Mouse (Mus musculus) midbrain, embryonic 10.5 days (tissue): ENCODE results near the gene Nsmce1. TPM values are rescaled to one million over a fixed set of nuclear protein-coding genes. Genes with fewer than 3 reads are reported as not detected.

Experiments
- DNase-seq: peaks from one replicate; pipeline ENCODE4 v3.0.0-alpha.2; 2017; ENCODE audit warnings: low spot score
- H3K27ac ChIP-seq: fragments of 300-500 bp; sonication (generic); replicated peaks from 2 replicates; pipeline ENCODE4 v1.5.1; 2016; ENCODE audit warnings: mild to moderate bottlenecking
- H3K27me3 ChIP-seq: fragments of 300-500 bp; sonication (generic); 2 replicates; pipeline ENCODE4 v1.6.1; 2016; ENCODE audit warnings: low read depth, mild to moderate bottlenecking; ENCODE audit not compliant: poor library complexity, severe bottlenecking
- H3K36me3 ChIP-seq: fragments of 300-500 bp; sonication (generic); 2 replicates; pipeline ENCODE4 v1.6.1; 2016; ENCODE audit warnings: mild to moderate bottlenecking, moderate library complexity
- H3K4me1 ChIP-seq: fragments of 300-500 bp; sonication (generic); 2 replicates; pipeline ENCODE4 v1.6.1; 2016
- H3K4me3 ChIP-seq: fragments of 300-500 bp; sonication (generic); 2 replicates; pipeline ENCODE4 v1.5.1; 2016; ENCODE audit warnings: mild to moderate bottlenecking, moderate library complexity
- H3K9me3 ChIP-seq: fragments of 300-500 bp; sonication (generic); replicated peaks from 2 replicates; pipeline ENCODE4 v1.6.1; 2016; ENCODE audit warnings: mild to moderate bottlenecking
- WGBS: fragments of 180-500 bp; shearing (Covaris S2); methylation state at CpG from one replicate; pipeline ENCODE4 v1.1.7; 2016; 5-methylcytosine and 5-hydroxymethylcytosine counted together
- polyA plus RNA-seq: library from polyadenylated mRNA; unstranded; fragments of >200 nt; fragmentation: Nextera tagmentation; extraction: Ambion mirVana; gene quantifications from 2 replicates; pipeline ENCODE4 v1.2.1, GENCODE M21; 2016

The Nsmce1 gene
- polyA plus RNA-seq, 1 experiment from 2014 or later, result 129 TPM

- no peak overlapping the region for H3K4me3 ChIP-seq
- 0 out of 2 replicates have a peak, but pooled peaks cover 3% of the 10 kb centered on the region for H3K4me1 ChIP-seq
- WGBS, result 65% methylated on average over 2 of the region's 2 CpGs
- H3K9me3 ChIP-seq, result no peaks in the 10 kb centered on the region
- H3K36me3 ChIP-seq, result no peaks in the 10 kb centered on the region
- no peak overlapping the region for H3K27ac ChIP-seq
- no peak for DNase-seq
- H3K27me3 ChIP-seq, result no peaks in the 10 kb centered on the region
These were observed 69.5 kb downstream of the Nsmce1 start for GRCm38 (mm10) chr7:125421911-125422310.

GRCm38 (mm10) chr7:125420190-125420589 lies 71.2 kb downstream of the Nsmce1 start:
- Histone ChIP-seq H3K9me3 (no peaks in the 10 kb centered on the region), H3K4me3 (no peak overlapping the region), H3K27me3 (no peaks in the 10 kb centered on the region), H3K27ac (no peak overlapping the region), H3K36me3 (no peaks in the 10 kb centered on the region), H3K4me1 (0 out of 2 replicates have a peak, but pooled peaks cover 3% of the 10 kb centered on the region)
- peak; percentile 50 for DNase-seq
- WGBS, result 58% methylated on average over 2 of the region's 2 CpGs

GRCm38 (mm10) chr7:125418413-125418812 lies 73.0 kb downstream of the Nsmce1 start:
- 34% methylated on average over 3 of the region's 3 CpGs for WGBS
- Histone ChIP-seq H3K4me3 (no peak overlapping the region), H3K27me3 (no peaks in the 10 kb centered on the region), H3K4me1 (0 out of 2 replicates have a peak, but pooled peaks cover 3% of the 10 kb centered on the region), H3K36me3 (no peaks in the 10 kb centered on the region), H3K27ac (no peak overlapping the region), H3K9me3 (no peaks in the 10 kb centered on the region)
- no peak for DNase-seq

Other genes starting within 250 kb of the Nsmce1 start
- 14.8 and 15.5 TPM in 2 replicates for gene Kdm8, start 46.9 kb downstream of the Nsmce1 start, polyA plus RNA-seq
- gene Il4ra, start 60.5 kb upstream of the Nsmce1 start, polyA plus RNA-seq, result 5.5 and 6.9 TPM in 2 replicates
- gene Il21r, start 111.8 kb upstream of the Nsmce1 start, polyA plus RNA-seq, result 0.53 and 0.58 TPM in 2 replicates
- 37.5 and 46.5 TPM in 2 replicates for gene Gtf3c1, start 216.2 kb upstream of the Nsmce1 start, polyA plus RNA-seq
- gene D430042O09Rik, start 216.3 kb upstream of the Nsmce1 start, polyA plus RNA-seq, result 8.8 and 10.2 TPM in 2 replicates